27 mouse cellular contexts compared by ENCODE assay signal in the genomic region with DNA sequence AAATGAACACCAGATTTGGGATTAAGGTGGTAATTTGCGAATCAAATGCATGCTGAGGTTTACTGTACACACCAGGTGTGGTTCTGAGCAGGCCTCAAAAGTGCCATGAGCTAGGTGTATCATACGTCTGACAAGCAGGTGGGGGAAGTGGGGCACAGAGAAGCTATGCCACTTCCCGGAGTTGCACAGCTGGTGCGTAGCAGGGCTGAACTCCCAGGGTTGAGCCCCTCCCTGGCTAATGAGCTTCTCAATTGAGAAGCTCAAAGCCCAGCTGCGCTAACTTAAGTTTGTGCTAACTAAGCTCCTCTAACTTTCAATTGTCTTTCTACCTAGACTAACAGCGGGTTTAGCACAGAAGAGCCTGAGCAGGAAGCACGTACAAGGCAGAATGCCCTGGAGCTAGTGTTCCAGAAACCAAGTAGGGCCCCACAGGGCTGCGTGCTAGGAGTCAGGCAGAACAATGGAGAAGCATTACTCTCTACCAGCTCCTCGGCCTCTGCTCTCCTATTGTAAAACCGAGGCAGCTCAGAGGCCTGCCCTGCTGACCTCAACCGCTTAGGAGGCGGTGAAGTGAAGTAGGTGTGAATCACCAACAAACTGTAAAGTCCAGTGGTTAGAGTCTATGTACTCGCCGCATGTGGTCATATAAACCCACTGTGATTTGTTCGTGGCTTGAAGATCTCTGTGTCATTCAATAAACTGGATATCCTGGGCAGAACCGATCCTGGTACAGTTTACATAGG. TPM values are rescaled to one million over a fixed set of nuclear protein-coding genes. Genes with fewer than 3 reads are reported as not detected.
DNase-seq lines count a peak whose midpoint lies in the region; ATAC-seq lines count a peak whose summit lies in the region.
"Had no signal": no experiment of that assay in that cellular context is flagged by ENCODE, and none has a peak within 500 bp of the region (broad histone marks: within the 10 kb centered on the region; RNA-seq: fewer than 3 reads in every experiment).

No protein-coding gene starts in this region.

- H3K27me3 ChIP-seq in heart, embryonic 10.5 days (ENCODE audit: insufficient read depth, poor library complexity, severe bottlenecking), result no peaks in the 10 kb centered on the region; the same call in 1 of the 2 replicates
- no peaks in the 10 kb centered on the region for H3K27me3 ChIP-seq in midbrain, embryonic 11.5 days (ENCODE audit: control insufficient read depth, insufficient read depth, low read length)
- H3K27me3 ChIP-seq: embryonic facial prominence, embryonic 13.5 days; forebrain, embryonic 15.5 days; heart, embryonic 13.5 days; hindbrain, embryonic 12.5 days; liver, embryonic 15.5 days had no signal

- no peaks in the 10 kb centered on the region for H3K36me3 ChIP-seq in heart, embryonic 10.5 days
- H3K36me3 ChIP-seq in midbrain, embryonic 11.5 days (ENCODE audit: control insufficient read depth, insufficient read depth, low read length), result no peaks in the 10 kb centered on the region
- H3K36me3 ChIP-seq: embryonic facial prominence, embryonic 13.5 days; forebrain, embryonic 15.5 days; G1E; heart, embryonic 13.5 days; hindbrain, embryonic 12.5 days; limb, embryonic 10.5 days; liver, embryonic 15.5 days had no signal

- H3K4me3 ChIP-seq in heart, embryonic 10.5 days, result no peak overlapping the region
- H3K4me3 ChIP-seq in midbrain, embryonic 11.5 days (ENCODE audit: low read depth, low read length), result no peak overlapping the region
- H3K4me3 ChIP-seq: embryonic facial prominence, embryonic 13.5 days; forebrain, embryonic 15.5 days; heart, embryonic 13.5 days; hindbrain, embryonic 12.5 days; limb, embryonic 10.5 days; liver, embryonic 15.5 days had no signal

- 73% methylated on average over 16 of the region's 16 CpGs for WGBS in heart, embryonic 10.5 days
- WGBS in midbrain, embryonic 11.5 days, result 58% methylated on average over 16 of the region's 16 CpGs

- no peak overlapping the region for H3K4me2 ChIP-seq in midbrain, embryonic 11.5 days
- H3K4me2 ChIP-seq: embryonic facial prominence, embryonic 13.5 days; forebrain, embryonic 15.5 days; heart, embryonic 13.5 days; hindbrain, embryonic 12.5 days; liver, embryonic 15.5 days had no signal

- ATAC-seq in midbrain, embryonic 11.5 days (ENCODE audit: low FRiP score), result no peak
- ATAC-seq: forebrain, embryonic 15.5 days had no signal

- H3K9me3 ChIP-seq in heart, embryonic 10.5 days, result no peaks in the 10 kb centered on the region
- no peaks in the 10 kb centered on the region for H3K9me3 ChIP-seq in midbrain, embryonic 11.5 days (ENCODE audit: control insufficient read depth, low read length)
- H3K9me3 ChIP-seq: embryonic facial prominence, embryonic 13.5 days; forebrain, embryonic 15.5 days; G1E; heart, embryonic 13.5 days; hindbrain, embryonic 12.5 days; limb, embryonic 10.5 days; liver, embryonic 15.5 days had no signal

- peaks cover 8% of the 10 kb centered on the region for H3K4me1 ChIP-seq in heart, embryonic 10.5 days
- H3K4me1 ChIP-seq in midbrain, embryonic 11.5 days (ENCODE audit: control insufficient read depth, insufficient read depth, low read length), result peaks cover 11% of the 10 kb centered on the region
- H3K4me1 ChIP-seq: forebrain, embryonic 15.5 days; liver, embryonic 15.5 days had no signal

- no peak overlapping the region for H3K27ac ChIP-seq in heart, embryonic 10.5 days
- no peak overlapping the region for H3K27ac ChIP-seq in midbrain, embryonic 11.5 days (ENCODE audit: low read depth, low read length)
- H3K27ac ChIP-seq: embryonic facial prominence, embryonic 13.5 days; forebrain, embryonic 15.5 days; heart, embryonic 13.5 days; hindbrain, embryonic 12.5 days; limb, embryonic 10.5 days; liver, embryonic 15.5 days had no signal

- no peak overlapping the region for H3K9ac ChIP-seq in midbrain, embryonic 11.5 days (ENCODE audit: low read length)
- H3K9ac ChIP-seq: embryonic facial prominence, embryonic 13.5 days; forebrain, embryonic 15.5 days; heart, embryonic 13.5 days; hindbrain, embryonic 12.5 days; liver, embryonic 15.5 days had no signal

- peak; percentile 38 for DNase-seq in embryo, embryonic 10 days (ENCODE audit: low spot score)
- DNase-seq in embryo, embryonic 9.5 days (ENCODE audit: extremely low spot score), result no peak
- DNase-seq in ES-CJ7 (ENCODE audit: low read depth, low spot score), result peak; percentile 63
- DNase-seq in embryo, embryonic 11 days, result peak; percentile 28
- peak; percentile 53 to 63 for DNase-seq in thymus, postnatal 10 days (ENCODE audit: low spot score in 2 of 2)
- DNase-seq in layer of hippocampus, adult 18-20 months (ENCODE audit: low spot score in 2 of 2), result no peak
- DNase-seq in heart, embryonic 10.5 days (ENCODE audit: low spot score), result no peak
- DNase-seq in midbrain, embryonic 11.5 days (ENCODE audit: low spot score, missing footprints), result no peak
- DNase-seq: adrenal gland, postnatal 36 days; cerebellum, adult 9-10 months; heart, postnatal 14 days; kidney, adult 11 months; kidney, postnatal 4 days; layer of hippocampus, adult 9-11 months; liver; lung, postnatal 4 days; right cerebral cortex, postnatal 14 days had no signal

RNA-seq across cellular contexts. Expression of a gene that starts 24.7 kb away (rescaled TPM):
- under 1 TPM; 0.12 to 0.15 TPM for total RNA-seq in layer of hippocampus, adult 18-20 months (2021)
- 0.05 and 0.06 TPM in 2 replicates for polyA plus RNA-seq in heart, embryonic 10.5 days (2016; fragmentation: Nextera tagmentation; extraction: Ambion mirVana)
- not detected in 2 replicates for polyA plus RNA-seq in midbrain, embryonic 11.5 days (2014; fragmentation: Nextera tagmentation; extraction: Ambion mirVana)
- total RNA-seq: adrenal gland, postnatal 36 days; gastrocnemius, adult 8-10 months; granulocyte monocyte progenitor cell, adult 5-6 weeks; heart, postnatal 14 days; neutrophil, adult 5-6 weeks had no signal
- polyA plus RNA-seq: embryonic facial prominence, embryonic 13.5 days; limb, embryonic 10.5 days; liver, embryonic 15.5 days had no signal

RNA-seq across cellular contexts. Expression of a gene that starts 30.6 kb away (rescaled TPM):
- under 1 TPM; 0.76 to 0.77 TPM for total RNA-seq in layer of hippocampus, adult 18-20 months (2021)
- 0.58 and 0.79 TPM in 2 replicates for polyA plus RNA-seq in heart, embryonic 10.5 days (2016; fragmentation: Nextera tagmentation; extraction: Ambion mirVana)
- polyA plus RNA-seq in midbrain, embryonic 11.5 days (2014; fragmentation: Nextera tagmentation; extraction: Ambion mirVana), result 1.0 and 1.3 TPM in 2 replicates
- polyA plus RNA-seq: G1E had no signal

Comparison
In these comparisons a context has a peak if more than half of its experiments do, and no peak if none do; other contexts are left out.
1. DNase-seq: peak in embryo, embryonic 10 days (single experiment), ES-CJ7 (single experiment), embryo, embryonic 11 days (single experiment) and thymus, postnatal 10 days (2 of 2); none in embryo, embryonic 9.5 days (single experiment), layer of hippocampus, adult 18-20 months (0 of 2), heart, embryonic 10.5 days (single experiment) and midbrain, embryonic 11.5 days (single experiment).